Mouse (Mus musculus) spleen, postnatal 36 days (tissue): Measurements from ENCODE around the gene Ntm.

Experiments
- DNase-seq, 2 experiments: peaks; one replicate each; pipeline ENCODE4 v3.0.0; 2022; ENCODE audit warnings: low spot score in 2 of 2, mixed read lengths in 1 of 2

Gene Ntm

DNA sequence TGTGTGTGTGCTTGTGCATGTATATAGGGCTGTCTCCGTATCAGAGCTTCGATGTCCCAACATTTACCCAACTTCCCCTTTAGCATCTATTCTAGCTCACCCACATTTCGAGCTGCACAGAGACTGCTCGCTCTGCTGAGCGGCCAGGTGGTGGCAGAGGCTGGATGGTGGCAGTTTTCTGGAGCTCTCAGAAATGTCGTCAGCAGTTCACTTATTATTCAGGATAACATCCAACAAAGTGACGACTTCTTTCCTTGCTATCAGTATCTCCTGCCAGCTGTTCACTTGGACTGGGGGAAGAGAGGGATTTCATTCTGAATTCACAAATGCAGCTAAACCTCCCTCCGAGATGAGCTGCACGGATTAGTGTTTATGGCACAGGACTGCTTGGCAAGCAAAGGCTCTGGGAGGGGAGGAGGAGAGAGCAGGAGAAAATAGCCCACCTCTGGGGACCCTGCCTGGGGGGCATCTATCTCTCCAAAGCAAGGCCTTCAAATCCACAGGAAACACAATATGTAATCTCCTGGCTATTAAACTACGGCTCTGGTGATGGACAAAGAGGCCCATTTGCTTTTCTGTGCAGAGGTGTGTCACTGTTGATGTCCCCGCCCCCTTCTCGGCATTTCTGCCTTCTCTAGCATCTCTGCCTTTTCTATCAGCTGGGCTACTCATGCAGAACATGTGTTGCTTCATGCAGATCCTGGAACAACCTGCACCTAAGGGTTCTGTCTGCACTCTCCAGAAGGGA lies 159.8 kb downstream of the Ntm start:
- DNase-seq, result no peak

DNA sequence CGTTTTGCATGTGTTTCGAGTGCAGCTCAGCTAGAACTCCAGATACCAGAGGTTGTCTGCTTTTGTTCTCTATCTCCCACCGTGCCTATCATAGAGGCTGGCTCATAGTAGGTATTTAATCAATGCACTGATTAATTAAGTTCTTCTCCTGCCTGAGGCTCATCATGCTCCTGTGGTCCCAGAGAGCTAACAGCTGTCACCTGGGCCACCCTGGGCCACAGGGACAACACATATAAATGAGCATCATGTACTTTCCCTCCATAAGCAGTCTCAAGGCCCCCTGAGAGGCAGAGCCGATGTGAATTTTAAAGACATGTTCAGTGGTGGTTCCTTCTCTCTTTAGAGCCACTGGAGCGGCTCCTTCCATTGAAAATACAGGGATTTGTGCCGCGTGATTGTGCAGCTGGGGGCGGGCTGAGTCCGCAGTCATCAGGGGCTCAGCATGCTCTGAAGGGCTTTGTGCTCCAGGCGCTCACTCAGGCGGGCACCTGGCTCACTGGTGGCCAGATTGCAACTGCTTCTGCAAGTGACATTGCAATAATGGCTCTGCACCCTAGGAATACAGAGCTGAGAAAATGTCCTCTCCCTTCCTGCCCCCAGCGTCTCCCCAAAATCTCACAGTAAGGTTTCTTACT lies 160.8 kb downstream of the Ntm start:
- no peak for DNase-seq

DNA sequence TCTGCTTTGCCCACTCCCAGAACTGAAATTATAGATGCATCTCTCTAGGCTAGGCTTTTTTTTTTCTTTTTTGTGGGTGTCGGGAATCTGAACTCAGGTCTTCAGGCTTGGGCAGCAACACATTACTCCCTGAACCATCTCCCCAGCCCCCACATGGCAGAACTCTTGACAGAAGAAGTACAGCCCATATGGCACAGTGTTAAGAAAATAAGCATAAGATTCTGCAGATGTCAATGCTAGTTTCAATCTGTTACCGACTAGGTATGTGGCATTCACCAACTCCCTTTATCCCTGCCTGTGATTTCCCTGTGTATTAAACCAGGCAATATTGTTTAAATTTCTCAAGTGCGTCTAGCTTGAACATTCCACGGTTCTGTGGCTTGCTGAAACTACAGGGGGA lies 166.7 kb downstream of the Ntm start:
- DNase-seq, result no peak

DNA sequence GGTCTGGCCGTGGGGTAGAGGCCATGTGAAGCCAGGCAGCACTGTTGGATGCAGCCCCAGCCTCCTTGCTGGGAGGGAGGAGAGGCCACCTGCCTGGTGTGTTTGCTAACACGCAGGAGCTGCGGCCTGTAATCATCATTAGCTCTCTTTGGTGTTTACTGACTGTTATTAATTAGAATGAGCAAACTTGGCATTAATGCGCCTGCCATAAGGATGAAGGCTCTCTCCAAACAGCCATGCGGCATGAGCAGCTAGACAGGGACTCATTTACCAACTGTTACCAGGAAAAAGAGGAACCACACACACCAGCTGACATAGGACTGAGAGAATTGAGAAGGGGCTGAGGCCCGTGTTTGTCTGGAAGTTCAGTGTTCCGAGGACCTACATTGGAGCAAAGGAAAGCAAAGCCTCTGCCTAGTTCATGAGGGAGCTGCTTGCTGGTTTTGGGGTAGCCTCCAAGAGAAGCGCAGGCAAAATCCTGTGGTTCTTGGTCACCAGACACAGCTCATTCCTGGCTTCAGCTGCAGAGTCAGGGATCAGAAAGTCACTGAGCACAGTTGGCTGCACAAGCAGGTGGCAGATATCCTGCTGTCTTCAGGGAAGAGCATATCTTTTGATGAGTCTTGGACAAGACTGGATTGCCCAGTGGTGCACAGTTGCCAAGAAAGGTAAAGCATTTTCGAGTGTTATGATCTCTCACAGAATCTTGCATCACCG lies 171.6 kb downstream of the Ntm start:
- no peak for DNase-seq

DNA sequence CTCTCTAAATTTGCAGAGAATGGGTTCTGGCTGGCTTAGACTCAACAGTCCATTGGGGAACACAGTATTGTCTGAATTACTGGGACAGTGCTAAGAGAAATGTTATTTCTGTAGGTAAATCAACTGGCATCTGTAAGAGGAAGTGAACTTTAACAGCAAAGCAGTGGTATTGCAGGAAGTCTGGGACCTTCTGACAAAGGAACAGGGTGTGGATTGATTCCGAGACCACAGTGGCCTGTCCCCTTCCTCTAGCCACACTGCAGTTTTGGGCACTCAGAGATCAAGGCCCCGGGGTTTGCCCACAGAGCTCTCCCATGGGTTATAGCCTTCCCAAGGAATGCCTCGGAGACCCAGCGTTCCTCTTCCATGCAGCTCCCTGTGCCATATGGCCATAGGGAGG lies 172.9 kb downstream of the Ntm start:
- no peak for DNase-seq

DNA sequence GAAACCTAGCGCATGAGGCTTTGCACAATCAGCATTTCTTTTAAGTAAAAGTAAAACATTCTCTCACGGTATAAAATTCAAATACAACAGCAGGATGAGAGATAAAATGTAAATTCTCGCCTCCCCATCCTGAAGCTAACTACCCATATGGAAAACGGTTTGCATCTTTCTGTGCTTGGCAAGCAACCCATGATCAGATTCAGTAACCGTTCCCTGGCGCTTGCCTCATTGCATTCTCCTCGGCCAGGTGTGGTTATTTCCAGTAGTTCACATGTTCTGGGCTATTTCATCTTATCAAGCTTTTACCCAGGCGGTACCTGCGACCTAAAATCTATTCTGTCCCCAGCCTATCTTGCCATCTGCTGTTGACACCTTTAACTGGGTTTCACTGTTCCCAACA lies 174.1 kb downstream of the Ntm start:
- no peak for DNase-seq

DNA sequence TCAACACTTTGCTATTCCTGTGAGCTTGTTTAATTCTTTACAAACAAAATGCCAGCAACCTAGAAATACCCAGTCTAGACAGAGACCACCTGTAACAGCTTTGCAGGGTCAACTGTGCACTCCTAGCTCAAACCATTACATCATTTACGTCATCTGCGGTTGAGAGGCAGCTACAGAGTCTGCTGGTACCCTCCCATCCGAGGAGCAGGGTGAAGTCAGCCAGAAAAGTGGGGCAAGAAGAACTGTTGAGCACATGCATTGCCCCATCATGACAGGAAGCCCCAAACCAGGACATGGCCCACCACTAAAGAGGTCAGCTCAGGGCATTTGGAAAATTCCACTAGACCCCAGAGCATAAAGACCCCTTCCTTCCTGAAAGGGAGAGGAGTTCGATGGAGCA lies 175.5 kb downstream of the Ntm start:
- DNase-seq, result no peak

DNA sequence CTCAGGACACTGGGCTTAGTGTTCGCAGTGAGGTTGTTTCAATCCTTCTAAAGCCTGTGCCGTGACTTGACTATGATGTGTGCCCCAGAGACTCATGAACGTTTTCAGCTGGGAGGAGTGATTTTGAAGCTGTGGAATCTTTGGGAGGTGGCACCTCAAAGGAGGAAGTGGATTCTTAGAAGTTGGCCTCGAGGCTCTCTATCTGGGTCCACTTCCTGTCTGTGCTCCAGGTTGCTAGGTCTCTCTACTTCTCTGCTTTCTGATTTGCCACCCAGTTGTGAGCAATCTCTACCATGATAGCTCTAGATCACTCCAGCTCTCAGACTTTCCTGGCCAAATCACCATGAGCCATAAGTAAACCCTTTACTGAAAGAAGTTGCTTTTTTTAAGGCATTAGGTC lies 180.2 kb downstream of the Ntm start:
- DNase-seq, result no peak

DNA sequence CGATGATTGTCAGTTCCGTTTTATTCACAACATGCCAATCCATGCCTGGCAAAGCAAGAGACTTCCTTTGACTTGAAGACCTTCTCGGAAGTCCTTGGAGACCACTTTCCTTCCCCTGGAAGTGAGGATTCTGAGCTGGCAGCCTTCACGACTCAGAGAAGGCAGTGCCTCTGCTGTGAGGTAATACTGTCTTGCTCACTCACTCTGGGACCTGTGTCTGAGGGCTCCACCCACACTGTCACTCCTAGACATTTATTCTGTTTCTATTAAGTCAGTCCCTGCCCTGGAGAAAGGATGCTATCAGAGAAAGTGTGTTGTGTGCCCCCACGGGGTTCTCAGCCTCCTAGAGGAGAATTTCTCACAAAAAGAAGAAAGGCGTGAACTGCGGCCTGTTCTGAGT lies 183.2 kb downstream of the Ntm start:
- no peak for DNase-seq

DNA sequence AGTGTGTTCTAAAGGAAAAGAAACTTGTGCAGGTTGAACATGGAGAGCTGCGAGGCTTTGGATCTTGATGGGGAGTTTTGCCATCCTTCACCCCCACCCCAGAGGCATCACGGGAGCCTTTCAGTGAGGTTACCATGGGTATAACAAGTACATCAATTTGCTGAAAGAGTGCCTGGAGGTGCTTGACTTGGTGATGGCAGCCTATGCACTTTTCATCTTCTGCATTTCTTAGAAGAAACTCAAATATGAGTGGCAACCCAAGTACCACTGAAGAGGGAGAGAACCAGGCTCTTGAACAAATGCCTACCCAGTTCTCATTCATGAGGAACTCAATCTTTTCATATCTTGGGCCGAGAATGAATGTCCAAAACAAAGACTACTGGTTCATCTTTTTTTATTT lies 186.0 kb downstream of the Ntm start:
- no peak for DNase-seq

DNA sequence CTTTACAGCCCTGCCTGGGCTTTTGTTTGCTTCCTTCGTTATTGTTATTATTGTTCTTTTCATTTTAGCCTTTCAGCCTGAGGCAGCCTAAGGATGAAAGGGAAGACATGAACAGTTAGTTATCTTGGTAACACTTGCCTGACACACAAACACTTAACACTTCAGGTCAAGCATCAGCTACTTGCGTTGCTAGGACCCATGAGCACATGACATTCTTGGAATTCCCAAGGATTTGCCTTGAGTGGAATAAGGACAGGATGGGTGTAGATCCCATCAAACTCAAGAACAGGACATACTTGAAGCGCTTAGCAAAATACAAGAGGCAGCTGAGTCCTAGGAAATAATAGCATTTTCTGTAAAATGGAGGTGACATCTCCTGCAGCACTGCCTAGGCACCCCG lies 186.4 kb downstream of the Ntm start:
- no peak for DNase-seq

DNA sequence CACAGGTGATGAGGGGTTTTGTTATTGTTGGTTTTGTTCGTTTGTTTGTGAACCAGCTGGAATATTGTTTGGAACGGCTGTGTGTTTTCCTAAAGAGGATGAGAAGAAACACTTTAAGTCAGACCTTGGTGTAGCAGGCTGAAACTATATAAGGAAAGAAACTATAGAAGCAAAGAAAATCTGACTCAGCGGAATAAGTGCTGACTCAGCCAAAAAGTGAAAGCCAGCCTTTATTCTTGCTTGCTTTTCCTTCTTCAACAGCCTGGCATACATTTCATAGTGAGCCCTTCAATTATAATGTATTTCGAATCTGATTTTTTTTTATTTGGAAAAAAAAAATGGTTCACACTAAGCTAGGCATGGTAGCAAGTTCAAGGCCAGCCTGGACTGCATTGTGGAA lies 186.9 kb downstream of the Ntm start:
- DNase-seq, result no peak

DNA sequence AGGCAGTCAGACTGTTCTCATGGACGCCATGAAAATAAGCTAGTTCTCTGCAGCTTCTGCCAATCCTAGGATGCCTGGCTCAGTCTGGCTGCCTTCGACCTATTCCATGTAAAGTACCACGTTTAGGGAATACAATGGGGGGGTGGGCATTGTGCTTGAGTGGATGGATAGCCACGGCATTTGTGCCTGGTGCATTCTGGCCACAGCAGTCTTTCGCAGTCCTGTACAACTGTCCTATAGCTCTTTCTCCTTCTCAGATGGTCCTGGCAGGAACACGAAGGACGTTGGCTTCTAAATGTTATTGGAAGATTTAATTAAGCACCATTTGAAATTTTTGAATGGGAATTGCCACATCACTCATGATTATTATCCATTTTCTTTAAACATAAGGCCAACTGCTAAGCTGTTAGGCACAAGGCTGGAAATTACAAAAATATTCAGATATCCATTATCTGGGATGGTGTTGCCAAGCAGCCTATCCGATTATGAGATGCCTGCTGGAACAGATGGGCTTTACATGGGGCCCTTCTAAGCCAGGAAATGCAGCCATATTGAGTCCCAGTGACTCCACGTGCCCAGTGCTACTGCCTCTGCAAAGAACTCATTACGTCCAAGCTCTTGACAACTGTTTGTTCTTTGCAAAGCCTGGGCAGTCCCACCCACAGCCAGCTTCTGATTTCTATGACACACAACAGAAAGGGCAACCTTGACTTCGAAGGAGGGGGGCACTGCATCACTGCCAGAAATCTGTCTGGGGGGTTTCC lies 190.1 kb downstream of the Ntm start:
- no peak for DNase-seq

DNA sequence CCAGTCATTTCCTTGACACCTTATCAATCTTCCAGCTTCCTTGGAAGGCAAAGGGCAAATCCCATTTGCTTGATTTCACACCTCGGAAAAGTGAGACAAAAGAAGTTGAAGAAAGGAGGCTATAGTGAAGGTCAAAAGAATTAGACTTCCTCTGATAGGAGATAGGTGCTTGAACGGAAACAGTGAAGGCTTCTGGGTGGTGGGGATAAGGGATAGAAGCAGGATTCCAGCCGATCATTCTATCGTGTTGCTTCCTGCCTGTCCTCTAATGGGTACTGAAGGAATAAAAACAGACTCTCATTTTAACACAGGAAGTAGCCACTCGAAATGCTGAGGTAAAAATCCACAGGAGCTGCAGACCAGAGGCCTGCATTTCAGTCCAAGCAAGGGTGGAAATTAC lies 191.1 kb downstream of the Ntm start:
- DNase-seq, result no peak

DNA sequence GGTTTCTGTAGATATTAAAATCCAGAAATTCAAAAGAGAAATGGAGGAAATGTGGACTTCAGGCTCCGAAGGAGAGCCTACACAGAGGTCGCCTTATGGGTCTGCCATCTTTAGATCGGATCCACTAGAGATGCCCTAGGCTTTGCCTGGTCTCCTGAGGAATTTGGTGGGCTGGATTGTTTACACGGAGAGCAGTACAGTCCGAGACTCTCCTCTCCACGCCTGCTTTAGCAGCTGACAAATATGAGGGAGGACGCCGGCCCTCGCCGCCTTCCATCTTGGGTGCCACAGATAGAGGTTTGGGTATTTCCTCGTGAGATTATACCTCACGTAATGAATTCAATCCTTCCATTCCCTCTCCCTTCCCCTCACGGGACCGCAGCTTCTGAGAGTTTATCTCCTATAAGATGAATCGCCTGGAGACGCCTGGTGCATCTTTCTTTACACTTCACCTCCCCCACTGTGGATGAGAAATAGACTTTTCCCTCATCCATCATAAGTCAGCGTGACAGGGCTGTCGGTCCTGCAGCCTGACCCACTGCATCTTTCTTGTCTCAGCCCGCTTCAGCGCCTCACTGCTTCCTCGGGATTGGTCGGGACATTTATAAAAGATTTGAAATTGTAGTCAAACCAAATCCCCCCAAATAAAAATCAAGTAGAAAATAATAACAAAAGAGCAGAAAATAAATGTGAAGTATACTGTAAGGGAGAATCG lies 191.7 kb downstream of the Ntm start:
- DNase-seq, result no peak

DNA sequence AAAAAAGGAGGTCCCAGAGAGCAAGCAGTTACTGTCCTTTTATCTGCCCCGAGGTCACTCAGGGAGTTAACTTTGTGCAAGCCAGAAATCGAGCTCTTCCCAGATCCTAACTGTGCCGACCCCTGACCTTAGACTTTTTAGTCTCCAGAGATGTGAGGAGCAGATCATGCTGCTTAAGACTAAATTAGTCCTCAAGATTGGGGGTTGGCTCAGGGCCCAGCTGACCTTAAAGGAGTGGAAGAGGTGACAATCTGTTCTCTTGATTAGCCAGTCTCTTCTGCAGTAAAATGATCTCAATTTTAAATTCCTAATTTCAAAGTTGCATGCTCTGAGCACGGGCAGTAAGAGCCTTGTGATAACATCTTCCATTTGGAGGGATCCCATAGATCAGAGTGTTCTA lies 193.6 kb downstream of the Ntm start:
- DNase-seq, result peak in 1 of 2 experiments; percentile 6

DNA sequence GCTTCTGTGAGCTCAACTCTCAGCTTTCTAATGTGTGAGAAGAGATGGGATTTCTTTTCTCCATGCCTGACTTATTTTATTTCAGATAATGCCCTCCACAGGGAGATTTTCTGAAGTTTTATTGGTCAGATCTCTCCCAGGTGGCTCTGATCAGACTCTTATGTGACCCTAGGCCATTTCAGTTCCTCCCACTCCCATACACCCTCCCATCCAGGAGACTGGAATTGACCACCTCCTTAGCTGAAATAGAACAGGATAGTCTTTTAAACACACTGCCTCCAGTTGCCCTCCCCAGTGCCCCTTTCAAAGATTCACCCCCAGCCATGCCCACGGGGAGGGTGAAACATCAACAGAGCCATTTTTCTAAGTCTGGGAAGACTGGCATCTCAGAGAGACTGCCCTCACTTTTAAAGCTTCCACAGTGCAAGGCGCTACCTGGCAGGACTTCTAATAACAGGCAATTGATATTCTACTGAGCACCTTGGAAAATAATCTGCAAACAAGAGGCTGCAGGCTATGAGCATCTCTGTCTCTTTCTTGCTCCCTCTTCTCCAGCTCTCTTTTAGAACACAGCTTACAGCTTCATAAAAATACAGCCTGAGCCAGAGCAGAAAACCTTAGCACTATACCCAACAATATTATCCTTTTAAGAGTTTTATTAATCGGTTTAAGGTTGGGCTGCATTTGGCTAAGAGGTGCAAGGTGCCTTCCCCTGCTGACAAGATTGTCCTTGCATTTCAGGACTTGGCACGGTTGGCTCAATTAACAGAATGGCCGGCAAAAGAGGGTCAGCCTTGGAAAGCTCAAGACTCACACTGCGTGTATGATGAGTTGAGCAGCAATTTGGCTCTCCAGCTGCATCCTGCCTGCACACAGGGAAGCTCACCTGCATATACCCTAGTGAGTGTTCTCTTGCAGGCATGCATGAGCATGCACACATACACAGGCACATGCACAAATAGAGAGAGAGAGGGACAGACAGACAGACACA lies 196.7 kb downstream of the Ntm start:
- DNase-seq, result no peak

DNA sequence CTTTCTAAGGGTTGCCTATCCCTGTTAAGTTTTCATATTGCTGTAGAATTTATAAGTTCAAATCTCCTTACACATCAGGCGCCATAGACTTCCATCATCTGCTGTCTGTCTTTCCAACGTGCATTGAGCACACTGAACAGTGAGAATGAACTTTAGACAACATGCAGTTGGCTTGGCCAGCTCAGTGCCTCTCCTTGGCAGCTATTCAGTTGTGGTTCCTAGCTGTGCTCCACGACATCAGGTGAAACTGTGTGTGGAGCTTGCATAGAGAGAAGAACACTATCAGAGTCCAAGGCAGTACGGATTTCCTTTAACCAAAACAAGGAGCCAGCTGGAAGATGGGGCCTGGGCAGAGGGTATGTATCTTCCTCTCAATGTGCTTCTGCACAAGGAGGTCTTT lies 199.6 kb downstream of the Ntm start:
- DNase-seq, result no peak

DNA sequence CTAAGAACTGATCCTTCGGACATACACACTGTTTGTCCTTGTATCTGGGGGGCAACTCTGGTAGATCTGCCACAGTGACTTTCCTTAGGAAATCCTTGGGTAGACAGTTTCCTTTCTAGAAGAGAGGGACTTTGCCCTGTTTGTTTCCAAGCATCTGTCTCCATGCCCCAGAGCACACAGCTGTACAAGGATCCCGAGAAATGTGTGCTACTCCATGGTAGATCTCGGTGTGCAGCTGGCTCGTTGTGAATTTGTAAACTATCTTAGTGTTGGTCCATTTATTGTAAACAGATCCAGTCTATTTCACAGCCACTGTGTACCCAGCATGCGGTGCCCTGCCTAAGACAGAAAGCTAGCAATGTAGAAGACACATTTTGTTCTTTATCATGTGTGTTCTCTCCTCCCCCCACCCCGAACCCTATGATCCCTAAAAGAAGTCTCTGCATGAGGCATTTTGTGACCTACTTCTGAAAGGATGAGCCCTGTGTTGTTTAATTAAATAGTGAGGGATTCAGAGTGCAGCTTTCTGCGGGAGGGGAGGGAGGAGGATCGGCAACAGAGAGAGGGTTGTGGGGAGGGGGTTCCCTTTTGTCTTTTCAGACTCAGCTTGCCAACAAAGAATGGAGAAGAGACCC lies 200.9 kb downstream of the Ntm start:
- no peak for DNase-seq

DNA sequence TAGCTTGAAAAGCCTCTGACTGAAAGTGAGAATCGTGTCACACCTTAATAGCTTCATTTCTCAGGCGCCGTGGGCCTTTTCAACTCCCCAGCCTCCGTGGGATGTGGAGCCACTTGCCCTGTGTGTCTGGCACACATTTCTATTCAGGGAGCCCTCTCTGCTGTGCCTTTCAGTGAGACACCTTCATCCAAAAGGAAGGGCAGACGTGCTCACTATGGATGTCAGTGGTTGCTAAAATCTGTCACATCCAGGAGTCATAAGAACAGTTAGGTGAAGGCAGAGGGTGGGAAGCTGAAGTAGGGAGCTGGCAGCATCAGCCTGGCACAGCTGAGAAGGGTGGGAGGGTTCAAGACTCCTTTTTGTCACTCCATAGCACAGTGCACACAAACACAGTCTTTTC lies 201.4 kb downstream of the Ntm start:
- DNase-seq, result no peak
